Mouse (Mus musculus) kidney, adult 2 months (tissue): ENCODE measurements around the gene Gm5127. TPM values are rescaled to one million over a fixed set of nuclear protein-coding genes. Genes with fewer than 3 reads are reported as not detected.

Experiments
- DNase-seq: peaks from one replicate; pipeline ENCODE4 v3.0.0; 2021
- H3K27ac ChIP-seq: fragments of 200-500 bp; 2 replicates; pipeline ENCODE4 v1.5.1; 2012; ENCODE audit warnings: low read depth, low read length, control low read depth, inconsistent platforms; ENCODE audit not compliant: insufficient read depth
- H3K27me3 ChIP-seq: fragments of 200-500 bp; replicated peaks from 2 replicates; pipeline ENCODE4 v1.6.1; 2012; ENCODE audit warnings: mild to moderate bottlenecking, moderate library complexity, low read length, inconsistent platforms; ENCODE audit not compliant: control insufficient read depth, insufficient read depth
- H3K36me3 ChIP-seq: fragments of 200-500 bp; 2 replicates; pipeline ENCODE4 v1.6.1; 2012; ENCODE audit warnings: mild to moderate bottlenecking, moderate library complexity, low read length, inconsistent platforms; ENCODE audit not compliant: control insufficient read depth, insufficient read depth
- H3K4me1 ChIP-seq: fragments of 200-500 bp; 2 replicates; pipeline ENCODE4 v1.6.1; 2011; ENCODE audit warnings: low read length; ENCODE audit not compliant: control insufficient read depth, insufficient read depth
- H3K4me3 ChIP-seq: fragments of 200-500 bp; 2 replicates; pipeline ENCODE4 v1.5.1; 2011; ENCODE audit warnings: mild to moderate bottlenecking, low read depth, low read length, control low read depth; ENCODE audit not compliant: insufficient read depth
- CTCF ChIP-seq: fragments of 200-500 bp; conservative IDR thresholded peaks from 2 replicates; pipeline ENCODE4 v1.5.1; 2011; ENCODE audit warnings: low read depth, mild to moderate bottlenecking, control low read depth, low read length, moderate library complexity, mixed read lengths; ENCODE audit not compliant: insufficient read depth, insufficient read length
- POLR2A ChIP-seq: fragments of 200-500 bp; IDR thresholded peaks from one replicate; pipeline ENCODE4 v1.6.1; 2011; ENCODE audit warnings: low read depth, low read length, control low read depth
- WGBS: fragments of 180-500 bp; shearing (Covaris S2); methylation state at CpG from one replicate; pipeline ENCODE4 v1.1.7; 2018; 5-methylcytosine and 5-hydroxymethylcytosine counted together
- polyA plus RNA-seq: library from polyadenylated mRNA; depleted of rRNA; stranded (reverse); fragments of >200 nt; gene quantifications from 2 replicates; pipeline ENCODE4 v1.2.3, GENCODE M21; 2012; rRNA removed

The Gm5127 gene
- polyA plus RNA-seq, 1 experiment = 0.06 TPM

- Histone ChIP-seq H3K4me1 (no peaks in the 10 kb centered on the region), H3K4me3 (no peak overlapping the region), H3K27ac (no peak overlapping the region), H3K27me3 (no peaks in the 10 kb centered on the region), H3K36me3 (no peaks in the 10 kb centered on the region)
- TF ChIP-seq CTCF = no peak
- no peak for TF ChIP-seq POLR2A
- DNase-seq = peak; percentile 27
Observed at GRCm38 (mm10) chrX:106662101-106662500, 79.1 kb downstream of the Gm5127 start.

GRCm38 (mm10) chrX:106704590-106704989 is 121.6 kb downstream of the Gm5127 start:
- no peaks in the 10 kb centered on the region for H3K36me3 ChIP-seq
- no peak overlapping the region for H3K27ac ChIP-seq
- no peaks in the 10 kb centered on the region for H3K4me1 ChIP-seq
- TF ChIP-seq CTCF (no peak), POLR2A (no peak)
- 82% methylated on average over 3 of the region's 3 CpGs for WGBS
- DNase-seq = no peak
- no peak overlapping the region for H3K4me3 ChIP-seq
- no peaks in the 10 kb centered on the region for H3K27me3 ChIP-seq

- Histone ChIP-seq H3K36me3 (no peaks in the 10 kb centered on the region), H3K4me3 (no peak overlapping the region), H3K4me1 (no peaks in the 10 kb centered on the region), H3K27ac (no peak overlapping the region), H3K27me3 (no peaks in the 10 kb centered on the region)
- 15% methylated on average over 2 of the region's 2 CpGs for WGBS
- TF ChIP-seq CTCF (no peak), POLR2A (no peak)
- DNase-seq = peak; percentile 64
Observed at GRCm38 (mm10) chrX:106717160-106717559, 134.2 kb downstream of the Gm5127 start.

GRCm38 (mm10) chrX:106742241-106742640 is 159.3 kb downstream of the Gm5127 start:
- peak; percentile 43 for DNase-seq
- no peaks in the 10 kb centered on the region for H3K36me3 ChIP-seq
- no peak overlapping the region for H3K27ac ChIP-seq
- no peak overlapping the region for H3K4me3 ChIP-seq
- no peaks in the 10 kb centered on the region for H3K27me3 ChIP-seq
- H3K4me1 ChIP-seq = no peaks in the 10 kb centered on the region
- no peak for TF ChIP-seq POLR2A
- TF ChIP-seq CTCF = no peak

- H3K27me3 ChIP-seq = no peaks in the 10 kb centered on the region
- no peak for DNase-seq
- WGBS = 40% methylated on average over 1 of the region's 1 CpGs
- H3K36me3 ChIP-seq = no peaks in the 10 kb centered on the region
- H3K27ac ChIP-seq = no peak overlapping the region
- TF ChIP-seq CTCF (no peak), POLR2A (no peak)
- H3K4me1 ChIP-seq = no peaks in the 10 kb centered on the region
- H3K4me3 ChIP-seq = no peak overlapping the region
Observed at GRCm38 (mm10) chrX:106755272-106755671, 172.3 kb downstream of the Gm5127 start.

Other genes with a start within 250 kb of the Gm5127 start
- gene Fndc3c1, start 97.8 kb upstream of the Gm5127 start, polyA plus RNA-seq = 0.03 TPM in 1 of 2 replicates, not detected in the other
- 0.30 and 0.50 TPM in 2 replicates for gene Cysltr1, start 20.5 kb downstream of the Gm5127 start, polyA plus RNA-seq